Mouse (Mus musculus) cerebellum, adult 2 months (tissue): Measurements from ENCODE around the gene Tmprss6. TPM values are rescaled to one million over a fixed set of nuclear protein-coding genes. Genes with fewer than 3 reads are reported as not detected.

Experiments
- DNase-seq, 2 experiments: peaks; one replicate each; pipeline ENCODE4 v3.0.0; 2021
- H3K27ac ChIP-seq: fragments of 200-500 bp; 2 replicates; pipeline ENCODE4 v1.5.1; 2012; ENCODE audit warnings: low read length, control low read depth, inconsistent platforms; ENCODE audit not compliant: insufficient read depth
- H3K27me3 ChIP-seq: fragments of 200-500 bp; 2 replicates; pipeline ENCODE4 v1.6.1; 2012; ENCODE audit warnings: inconsistent platforms, mild to moderate bottlenecking, low read length, moderate library complexity; ENCODE audit not compliant: control insufficient read depth, insufficient read depth
- H3K4me1 ChIP-seq: fragments of 200-500 bp; 2 replicates; pipeline ENCODE4 v1.6.1; 2011; ENCODE audit warnings: low read length; ENCODE audit not compliant: control insufficient read depth, insufficient read depth
- H3K4me3 ChIP-seq: fragments of 200-500 bp; replicated peaks from 2 replicates; pipeline ENCODE3; 2011; ENCODE audit warnings: mild to moderate bottlenecking, low read depth, low read length, control low read depth; ENCODE audit not compliant: insufficient read depth
- CTCF ChIP-seq: fragments of 200-500 bp; IDR thresholded peaks from 2 replicates; pipeline ENCODE4 v1.5.1; 2011; ENCODE audit warnings: low read depth, mild to moderate bottlenecking, control low read depth, low read length, moderate library complexity, borderline replicate concordance; ENCODE audit not compliant: insufficient read depth
- POLR2A ChIP-seq: fragments of 200-500 bp; IDR thresholded peaks from 2 replicates; pipeline ENCODE4 v1.6.1; 2011; ENCODE audit warnings: low read length, control low read depth, borderline replicate concordance; ENCODE audit not compliant: insufficient read depth
- WGBS: fragments of 180-500 bp; shearing (Covaris S2); methylation state at CpG from one replicate; pipeline ENCODE4 v1.1.7; 2018; 5-methylcytosine and 5-hydroxymethylcytosine counted together
- polyA plus RNA-seq: library from polyadenylated mRNA; depleted of rRNA; stranded (reverse); fragments of >200 nt; gene quantifications from 2 replicates; pipeline ENCODE4 v1.2.3, GENCODE M21; 2012

Gene Tmprss6
- polyA plus RNA-seq, 1 experiment = 0.08 TPM

GRCm38 (mm10) chr15:78471902-78472301, 3.5 kb upstream of the Tmprss6 start:
- Histone ChIP-seq H3K4me1 (peaks cover 24% of the 10 kb centered on the region), H3K4me3 (no peak overlapping the region), H3K27ac (no peak overlapping the region), H3K27me3 (no peaks in the 10 kb centered on the region)
- 79% methylated on average over 7 of the region's 7 CpGs for whole genome bisulfite sequencing
- no peak for TF ChIP-seq POLR2A
- TF ChIP-seq CTCF = no peak
- DNase-seq = no peak

- no peak overlapping the region for H3K27ac ChIP-seq
- WGBS = 80% methylated on average over 4 of the region's 4 CpGs
Observed at GRCm38 (mm10) chr15:78470495-78471276, 2.3 kb upstream of the Tmprss6 start.

GRCm38 (mm10) chr15:78467570-78467969, 864 bp downstream of the Tmprss6 start:
- H3K27ac ChIP-seq = no peak overlapping the region
- TF ChIP-seq POLR2A = no peak
- TF ChIP-seq CTCF = no peak
- no peak overlapping the region for H3K4me3 ChIP-seq
- H3K27me3 ChIP-seq = no peaks in the 10 kb centered on the region
- WGBS = 72% methylated on average over 7 of the region's 7 CpGs
- H3K4me1 ChIP-seq = peaks cover 3% of the 10 kb centered on the region; the same call in 1 of the 2 replicates
- no peak for DNase-seq

More at GRCm38 (mm10) chr15:78470495-78471276, 2.3 kb upstream of the Tmprss6 start:
- Histone ChIP-seq H3K4me3 (no peak overlapping the region), H3K27me3 (no peaks in the 10 kb centered on the region), H3K4me1 (peaks cover 20% of the 10 kb centered on the region)
- TF ChIP-seq CTCF = no peak
- no peak for TF ChIP-seq POLR2A
- no peak for DNase-seq

GRCm38 (mm10) chr15:78466809-78467208, 1.6 kb downstream of the Tmprss6 start:
- no peak for TF ChIP-seq CTCF
- no peak for TF ChIP-seq POLR2A
- WGBS = 65% methylated on average over 6 of the region's 6 CpGs
- no peak for DNase-seq
- no peak overlapping the region for H3K4me3 ChIP-seq
- H3K27me3 ChIP-seq = no peaks in the 10 kb centered on the region
- no peak overlapping the region for H3K27ac ChIP-seq
- H3K4me1 ChIP-seq = peaks cover 3% of the 10 kb centered on the region; the same call in 1 of the 2 replicates

- Histone ChIP-seq H3K27me3 (no peaks in the 10 kb centered on the region), H3K4me3 (no peak overlapping the region), H3K27ac (no peak overlapping the region), H3K4me1 (peaks cover 3% of the 10 kb centered on the region; the same call in 1 of the 2 replicates)
- DNase-seq = no peak
- no peak for TF ChIP-seq CTCF
- TF ChIP-seq POLR2A = no peak
- 80% methylated on average over 2 of the region's 2 CpGs for WGBS
Observed at GRCm38 (mm10) chr15:78462981-78463380, 5.5 kb downstream of the Tmprss6 start.

GRCm38 (mm10) chr15:78457193-78457592, 11.2 kb downstream of the Tmprss6 start:
- WGBS = 85% methylated on average over 10 of the region's 10 CpGs
- H3K27ac ChIP-seq = no peak overlapping the region
- no peak for TF ChIP-seq POLR2A
- TF ChIP-seq CTCF = no peak
- H3K4me3 ChIP-seq = no peak overlapping the region
- no peaks in the 10 kb centered on the region for H3K27me3 ChIP-seq
- no peak for DNase-seq
- H3K4me1 ChIP-seq = no peaks in the 10 kb centered on the region

GRCm38 (mm10) chr15:78456051-78456450, 12.4 kb downstream of the Tmprss6 start:
- DNase-seq = peak in 1 of 2 experiments; percentile 63
- Histone ChIP-seq H3K4me3 (no peak overlapping the region), H3K27me3 (no peaks in the 10 kb centered on the region), H3K27ac (no peak overlapping the region), H3K4me1 (no peaks in the 10 kb centered on the region)
- no peak for TF ChIP-seq POLR2A
- no peak for TF ChIP-seq CTCF
- WGBS = 42% methylated on average over 7 of the region's 7 CpGs

GRCm38 (mm10) chr15:78455168-78455567, 13.3 kb downstream of the Tmprss6 start:
- H3K4me3 ChIP-seq = no peak overlapping the region
- no peak for DNase-seq
- no peaks in the 10 kb centered on the region for H3K27me3 ChIP-seq
- TF ChIP-seq POLR2A (no peak), CTCF (no peak)
- 31% methylated on average over 4 of the region's 4 CpGs for WGBS
- no peak overlapping the region for H3K27ac ChIP-seq
- peaks cover 3% of the 10 kb centered on the region; the same call in 1 of the 2 replicates for H3K4me1 ChIP-seq
